Mouse (Mus musculus) stomach, postnatal 0 days (tissue): ENCODE measurements around the gene Iqch. TPM values are rescaled to one million over a fixed set of nuclear protein-coding genes. Genes with fewer than 3 reads are reported as not detected.

Experiments
- ATAC-seq: fragments of 200-750 bp; cut with Nextera tagmentation; 2 replicates; pipeline ENCODE4 v1.8.0; 2017; ENCODE audit not compliant: low FRiP score, low TSS enrichment
- DNase-seq: peaks from one replicate; pipeline ENCODE4 v3.0.0-alpha.2; 2016; ENCODE audit warnings: low spot score
- H3K27ac ChIP-seq: fragments of 300-500 bp; sonication (generic); replicated peaks from 2 replicates; pipeline ENCODE4 v1.5.1; 2014; ENCODE audit warnings: mild to moderate bottlenecking, control low read depth
- H3K27me3 ChIP-seq: fragments of 300-500 bp; sonication (generic); 2 replicates; pipeline ENCODE4 v1.6.1; 2014; ENCODE audit warnings: low read length; ENCODE audit not compliant: control insufficient read depth, insufficient read depth
- H3K36me3 ChIP-seq: fragments of 300-500 bp; sonication (generic); 2 replicates; pipeline ENCODE4 v1.6.1; 2014; ENCODE audit warnings: low read length, mixed read lengths; ENCODE audit not compliant: control insufficient read depth, insufficient read depth
- H3K4me1 ChIP-seq: fragments of 300-500 bp; sonication (generic); replicated peaks from 2 replicates; pipeline ENCODE4 v1.6.1; 2014; ENCODE audit warnings: antibody characterized with exemption; ENCODE audit not compliant: control insufficient read depth, insufficient read depth
- H3K4me2 ChIP-seq: fragments of 300-500 bp; sonication (generic); replicated peaks from 2 replicates; pipeline ENCODE4 v1.6.1; 2014; ENCODE audit warnings: low read depth, mild to moderate bottlenecking, control low read depth, moderate library complexity
- H3K4me3 ChIP-seq: fragments of 300-500 bp; sonication (generic); 2 replicates; pipeline ENCODE4 v1.5.1; 2014; ENCODE audit warnings: low read depth, low read length, control low read depth
- H3K9ac ChIP-seq: fragments of 300-500 bp; sonication (generic); 2 replicates; pipeline ENCODE4 v1.6.1; 2014; ENCODE audit warnings: mild to moderate bottlenecking, low read length, control low read depth, mixed read lengths
- H3K9me3 ChIP-seq: fragments of 300-500 bp; sonication (generic); 2 replicates; pipeline ENCODE4 v1.6.1; 2016; ENCODE audit warnings: low read length; ENCODE audit not compliant: control insufficient read depth
- CTCF ChIP-seq: IDR thresholded peaks from 2 replicates; pipeline ENCODE4 v1.5.1; 2016; ENCODE audit warnings: antibody characterized with exemption, low read depth, mild to moderate bottlenecking, moderate library complexity
- EP300 ChIP-seq: optimal IDR thresholded peaks from 2 replicates; pipeline ENCODE3; 2016; ENCODE audit warnings: antibody characterized with exemption
- WGBS: fragments of 180-500 bp; shearing (Covaris S2); extraction: QIAGEN DNeasy Blood & Tissue Kit; methylation state at CpG from one replicate; pipeline ENCODE4 v1.1.7; 2014; 5-methylcytosine and 5-hydroxymethylcytosine counted together
- polyA plus RNA-seq: library from polyadenylated mRNA; unstranded; fragments of >200 nt; fragmentation: Nextera tagmentation; extraction: Ambion mirVana; gene quantifications from 2 replicates; pipeline ENCODE4 v1.2.1, GENCODE M21; 2015

Gene Iqch
- polyA plus RNA-seq, 1 experiment from 2014 or later, result not detected

DNA sequence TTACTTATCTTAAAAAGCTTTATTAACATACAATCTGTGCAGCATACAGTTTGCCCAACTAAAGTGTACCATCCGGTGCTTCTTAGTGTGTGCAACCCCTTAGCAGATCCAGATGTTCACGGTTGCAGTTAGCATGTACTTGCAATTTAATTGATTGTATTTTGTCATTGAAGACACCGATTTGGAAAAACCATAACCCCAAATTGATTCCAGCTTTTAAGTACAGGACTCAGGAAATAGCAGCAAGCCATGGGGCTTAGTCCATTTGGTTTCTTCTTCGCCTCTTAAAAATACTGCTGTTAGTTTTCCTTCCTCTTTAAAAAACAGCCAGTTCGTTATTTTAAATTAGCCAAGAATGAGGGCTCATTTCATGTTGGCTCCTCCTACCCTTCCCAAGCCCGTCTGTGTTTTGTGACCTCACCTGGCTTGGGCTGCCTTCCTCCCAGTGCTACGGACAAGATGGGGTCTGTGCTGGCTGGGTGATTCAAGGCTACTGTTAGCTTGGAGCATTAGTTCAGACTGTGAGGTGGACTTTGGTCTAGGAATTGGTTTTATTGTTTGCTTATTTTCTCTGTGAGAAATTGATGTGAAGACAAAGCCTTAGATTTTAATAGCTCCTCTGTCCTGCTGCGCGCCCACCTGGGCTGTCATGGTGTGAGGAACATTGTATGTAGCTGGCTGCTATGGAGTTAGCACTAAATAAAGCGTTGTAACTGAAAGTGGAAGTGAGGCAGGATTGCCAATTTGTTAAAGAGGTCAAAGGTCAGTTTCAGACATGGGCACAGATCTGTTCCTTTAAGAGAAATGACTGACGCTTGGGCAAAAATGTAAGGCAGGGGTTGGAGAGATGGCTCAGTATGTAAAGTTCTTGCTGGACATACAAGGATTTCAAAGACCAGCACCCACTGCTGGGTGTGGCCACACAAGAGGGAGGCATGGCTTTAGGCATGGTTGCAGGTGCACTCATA is 12.0 kb upstream of the Iqch start:
- no peaks in the 10 kb centered on the region for H3K9me3 ChIP-seq
- no peak overlapping the region for H3K27ac ChIP-seq
- H3K4me2 ChIP-seq, result no peak overlapping the region
- H3K9ac ChIP-seq, result no peak overlapping the region
- ATAC-seq, result no peak
- TF ChIP-seq EP300, result no peak
- no peak for TF ChIP-seq CTCF
- no peak overlapping the region for H3K4me3 ChIP-seq
- H3K36me3 ChIP-seq, result no peaks in the 10 kb centered on the region
- H3K4me1 ChIP-seq, result 0 out of 2 replicates have a peak, but pooled peaks cover 3% of the 10 kb centered on the region
- no peak for DNase-seq
- 77% methylated on average over 11 of the region's 11 CpGs for WGBS
- no peaks in the 10 kb centered on the region for H3K27me3 ChIP-seq

DNA sequence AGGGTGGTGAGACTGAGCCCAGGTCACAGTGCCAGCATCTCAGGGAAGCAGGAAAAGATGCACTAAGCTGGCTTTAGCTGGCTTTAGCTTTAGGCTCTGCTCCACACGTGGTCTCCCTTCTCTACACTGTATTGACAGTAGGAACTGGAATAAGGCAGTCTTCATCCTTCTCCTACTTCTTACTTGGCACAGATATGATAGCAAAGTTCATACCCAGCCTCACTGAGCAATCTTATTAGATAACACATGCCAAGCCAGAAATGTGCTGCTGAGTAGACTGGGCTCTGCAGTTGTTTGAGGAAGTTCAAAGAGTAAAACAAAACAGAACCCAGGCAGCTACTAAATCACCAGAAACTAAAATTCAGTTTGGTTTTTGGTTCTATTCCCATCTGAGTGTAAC is 11.3 kb upstream of the Iqch start:
- H3K36me3 ChIP-seq, result no peaks in the 10 kb centered on the region
- TF ChIP-seq CTCF (no peak), EP300 (no peak)
- DNase-seq, result no peak
- WGBS, result 11% methylated on average over 1 of the region's 1 CpGs
- 0 out of 2 replicates have a peak, but pooled peaks cover 3% of the 10 kb centered on the region for H3K4me1 ChIP-seq
- no peak overlapping the region; the same call in 1 of the 2 replicates for H3K27ac ChIP-seq
- H3K4me2 ChIP-seq, result 0 out of 2 replicates have a peak overlapping the region, but pooled peaks have one; percentile 2
- H3K27me3 ChIP-seq, result no peaks in the 10 kb centered on the region
- peak; percentile 71 for ATAC-seq
- H3K4me3 ChIP-seq, result no peak overlapping the region
- H3K9me3 ChIP-seq, result no peaks in the 10 kb centered on the region
- H3K9ac ChIP-seq, result no peak overlapping the region

DNA sequence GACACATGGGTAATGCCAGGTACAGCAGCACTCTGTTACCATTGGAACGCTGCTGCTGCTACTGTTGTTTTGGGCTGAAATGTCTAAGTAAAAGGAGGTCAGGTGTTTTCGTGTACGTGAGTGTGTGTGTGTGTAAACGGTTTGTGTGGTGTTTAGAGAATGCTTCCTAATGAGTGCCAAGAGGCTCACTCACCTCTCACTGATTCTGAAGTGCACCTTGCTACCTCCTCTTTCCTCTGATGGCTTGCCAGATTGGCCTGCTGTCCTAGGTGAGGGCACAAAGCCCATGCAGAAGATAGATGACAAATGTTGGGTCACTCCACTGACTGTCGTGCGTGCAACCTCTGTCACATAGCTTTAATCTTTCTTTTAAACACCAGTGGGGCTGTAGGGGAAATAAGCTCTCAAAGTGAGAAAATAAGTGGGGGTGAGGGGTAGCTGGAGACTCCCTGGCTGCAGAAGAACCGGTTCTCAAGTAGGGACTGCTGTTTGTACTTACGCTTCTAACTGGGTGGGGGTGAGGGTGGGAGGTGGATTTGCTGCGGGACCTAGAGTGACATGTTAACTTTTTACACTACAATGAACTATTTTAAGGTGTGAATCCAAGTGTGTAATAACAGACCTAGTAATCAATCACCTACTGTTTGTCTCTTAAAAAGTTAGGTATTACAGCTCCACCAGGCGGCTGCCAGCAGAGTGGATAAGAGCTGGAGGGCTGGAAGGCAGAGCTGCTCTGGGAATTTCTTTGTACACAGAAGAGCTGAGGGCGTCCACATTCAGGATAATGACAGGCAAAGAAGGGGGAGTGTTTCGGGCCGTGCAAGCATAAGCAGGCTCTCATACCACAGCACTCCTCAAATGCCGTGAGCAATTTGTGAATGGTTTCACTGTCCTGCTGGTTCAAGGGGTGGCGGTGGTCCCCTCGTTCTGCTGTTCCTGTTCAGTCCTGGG is 10.5 kb upstream of the Iqch start:
- no peak overlapping the region for H3K9ac ChIP-seq
- ATAC-seq (peak; percentile 60), DNase-seq (peak; percentile 42)
- H3K4me1 ChIP-seq, result 0 out of 2 replicates have a peak, but pooled peaks cover 3% of the 10 kb centered on the region
- H3K4me2 ChIP-seq, result 0 out of 2 replicates have a peak overlapping the region, but pooled peaks have one; percentile 2
- H3K27ac ChIP-seq, result no peak overlapping the region; the same call in none of the 2 replicates
- no peaks in the 10 kb centered on the region for H3K36me3 ChIP-seq
- no peaks in the 10 kb centered on the region for H3K9me3 ChIP-seq
- no peak for TF ChIP-seq EP300
- TF ChIP-seq CTCF, result peak; percentile 69
- no peak overlapping the region for H3K4me3 ChIP-seq
- no peaks in the 10 kb centered on the region for H3K27me3 ChIP-seq
- 33% methylated on average over 16 of the region's 16 CpGs for WGBS

DNA sequence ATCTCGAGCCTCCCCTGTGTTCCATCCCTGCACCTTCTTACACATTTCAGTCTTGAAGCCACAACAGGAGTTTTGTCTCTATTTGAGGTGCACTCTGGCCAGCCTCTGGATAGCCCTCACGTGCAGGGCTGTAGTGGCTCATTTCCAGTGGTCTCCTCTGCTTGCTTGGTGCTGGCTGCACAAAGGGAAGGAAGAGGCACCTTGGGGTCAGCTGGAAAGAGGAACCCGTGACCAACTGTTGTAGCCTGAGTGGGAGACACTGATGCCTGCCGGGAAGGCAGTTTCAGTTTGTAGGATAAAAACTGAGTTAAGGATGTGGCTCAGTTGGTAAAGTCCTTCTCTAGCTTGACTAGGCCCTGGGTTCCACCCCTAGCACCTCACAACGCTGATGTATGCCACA is 9.7 kb upstream of the Iqch start:
- Histone ChIP-seq H3K4me3 (no peak overlapping the region), H3K9me3 (no peaks in the 10 kb centered on the region), H3K27me3 (no peaks in the 10 kb centered on the region), H3K4me1 (0 out of 2 replicates have a peak, but pooled peaks cover 3% of the 10 kb centered on the region), H3K27ac (no peak overlapping the region), H3K4me2 (no peak overlapping the region), H3K36me3 (no peaks in the 10 kb centered on the region), H3K9ac (no peak overlapping the region)
- WGBS, result 81% methylated on average over 5 of the region's 5 CpGs
- no peak for TF ChIP-seq EP300
- no peak for TF ChIP-seq CTCF
- no peak for DNase-seq
- no peak for ATAC-seq

DNA sequence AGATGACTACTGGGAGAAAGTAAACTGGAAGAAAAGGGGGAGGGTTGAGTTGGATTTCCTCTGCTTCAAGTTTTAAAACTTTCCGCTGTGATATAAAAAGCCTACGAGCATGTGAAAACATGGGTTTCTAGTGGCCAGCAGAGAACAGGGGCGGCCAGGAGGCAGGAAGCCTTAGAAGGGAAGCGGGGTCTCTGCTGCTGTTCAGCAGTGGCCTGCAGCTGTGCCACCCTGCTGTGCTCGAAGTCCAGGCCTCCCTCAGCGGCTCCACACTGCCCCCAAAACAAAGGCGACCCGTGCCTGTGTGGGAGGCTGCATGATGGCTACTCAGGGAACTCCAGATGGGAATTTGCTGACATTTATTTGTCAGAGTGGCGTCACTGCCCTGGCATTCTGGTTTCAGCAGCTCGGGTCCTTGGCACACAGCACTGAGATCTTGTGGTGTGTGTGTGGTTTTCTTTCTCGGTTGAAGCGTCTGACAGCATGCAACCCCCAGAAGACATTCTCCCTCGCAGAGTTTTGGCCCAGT is 8.6 kb upstream of the Iqch start:
- H3K36me3 ChIP-seq, result no peaks in the 10 kb centered on the region
- TF ChIP-seq CTCF (no peak), EP300 (no peak)
- H3K4me1 ChIP-seq, result 0 out of 2 replicates have a peak, but pooled peaks cover 3% of the 10 kb centered on the region
- no peak overlapping the region for H3K9ac ChIP-seq
- WGBS, result 39% methylated on average over 13 of the region's 13 CpGs
- no peaks in the 10 kb centered on the region for H3K9me3 ChIP-seq
- DNase-seq (no peak), ATAC-seq (no peak)
- H3K4me2 ChIP-seq, result no peak overlapping the region
- H3K27me3 ChIP-seq, result no peaks in the 10 kb centered on the region
- no peak overlapping the region for H3K27ac ChIP-seq
- no peak overlapping the region for H3K4me3 ChIP-seq
